Mouse (Mus musculus): ENCODE data around the gene Psma1.

- TF ChIP-seq FLI1 (IDR thresholded peaks at IDR 0.05; ENCODE audit: low read length) (no peak), GATA1 (IDR thresholded peaks at IDR 0.05; ENCODE audit: borderline replicate concordance, low read length) (no peak)
Observed at GRCm38 (mm10) chr7:114300782-114301181, 24.9 kb upstream of the Psma1 start.

Data from megakaryocyte, embryonic 14.5 days (primary cell).